Mouse (Mus musculus) heart, postnatal 4 days (tissue): ENCODE data around the gene Vmn1r201. TPM values are rescaled to one million over a fixed set of nuclear protein-coding genes. Genes with fewer than 3 reads are reported as not detected.

Experiments used
- DNase-seq: peaks from one replicate; pipeline ENCODE4 v3.0.0; 2021
- total RNA-seq, 2 experiments: library from RNA; stranded (reverse); gene quantifications; 2 replicates each; pipeline ENCODE4 v1.2.3; 2021

The Vmn1r201 gene
- not detected for total RNA-seq

DNA sequence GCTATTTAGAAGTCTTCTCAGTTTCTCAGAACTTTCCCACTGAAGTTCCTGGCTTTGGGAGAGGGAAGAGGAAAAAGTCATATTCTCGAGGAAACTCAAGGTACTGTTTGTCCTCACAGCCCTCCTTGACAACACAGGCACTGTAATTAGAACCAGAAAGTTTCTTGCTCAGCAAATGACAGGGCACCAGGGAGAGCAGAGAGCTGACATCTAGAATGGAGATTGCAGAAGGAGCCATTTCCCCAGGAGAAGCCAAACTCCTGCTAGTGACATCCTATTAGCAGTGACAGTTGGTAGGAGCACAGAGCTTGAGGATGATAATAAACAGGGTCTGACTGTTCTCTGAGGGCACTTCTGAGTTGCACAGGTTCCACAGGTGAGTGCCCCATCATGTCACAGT is at the start of gene Vmn1r201:
Vmn1r201 (plus strand) TSS at position 301 of the 400 bp plus-strand sequence.
- no peak for DNase-seq

- no peak for DNase-seq
Measured at GRCm38 (mm10) chr13:22455145-22455544, 16.6 kb upstream of the Vmn1r201 start.

GRCm38 (mm10) chr13:22502431-22502830 is 30.7 kb downstream of the Vmn1r201 start:
- DNase-seq, result no peak

GRCm38 (mm10) chr13:22505281-22505680 is 33.6 kb downstream of the Vmn1r201 start, which contains the start of gene Vmn1r202:
TSS of gene Vmn1r202 (minus strand) at chr13:22505381.
- no peak for DNase-seq

DNA sequence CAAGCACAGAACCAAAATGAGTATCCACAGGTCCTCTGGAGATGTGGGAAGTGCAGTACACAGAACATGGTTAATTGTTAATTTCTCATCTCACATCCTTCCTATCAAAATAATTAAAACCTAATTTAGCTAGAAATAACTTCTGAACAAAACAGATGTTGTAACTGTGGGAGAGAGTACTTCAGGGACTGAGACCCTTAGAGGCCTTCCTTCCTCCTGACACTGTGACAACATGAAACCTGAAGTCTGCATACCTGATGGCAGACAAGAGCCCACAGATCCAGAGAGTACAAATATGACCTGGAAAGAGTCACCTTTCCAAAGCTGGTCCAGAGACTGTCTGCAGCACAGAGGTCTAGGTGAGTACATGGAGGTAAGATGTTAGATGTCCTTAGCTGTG is 46.1 kb downstream of the Vmn1r201 start, which contains the start of gene Vmn1r203:
Vmn1r203 (plus strand) TSS at position 301 of the 400 bp plus-strand sequence.
- DNase-seq, result no peak

Other genes starting within 250 kb of the Vmn1r201 start
- gene Vmn1r193, start 248.8 kb upstream of the Vmn1r201 start, total RNA-seq, result not detected
- gene Vmn1r194, start 227.7 kb upstream of the Vmn1r201 start, total RNA-seq, result not detected
- gene Vmn1r195, start 201.4 kb upstream of the Vmn1r201 start, total RNA-seq, result not detected
- not detected for gene Vmn1r196, start 182.0 kb upstream of the Vmn1r201 start, total RNA-seq
- not detected for gene Vmn1r197, start 147.3 kb upstream of the Vmn1r201 start, total RNA-seq
- gene Vmn1r198, start 121.6 kb upstream of the Vmn1r201 start, total RNA-seq, result not detected
- gene Vmn1r199, start 92.1 kb upstream of the Vmn1r201 start, total RNA-seq, result not detected
- gene Vmn1r200, start 81.5 kb upstream of the Vmn1r201 start, total RNA-seq, result not detected
- gene Vmn1r202, start 33.5 kb downstream of the Vmn1r201 start, total RNA-seq, result under 1 TPM in 1 of 2 experiments, not detected in 1; 0.05 TPM
- not detected for gene Vmn1r203, start 46.2 kb downstream of the Vmn1r201 start, total RNA-seq
- gene Vmn1r204, start 81.3 kb downstream of the Vmn1r201 start, total RNA-seq, result not detected
- not detected for gene Vmn1r205, start 121.1 kb downstream of the Vmn1r201 start, total RNA-seq
- gene Vmn1r206, start 152.3 kb downstream of the Vmn1r201 start, total RNA-seq, result not detected